Comparison of ENCODE assay signal across 7 mouse cellular contexts in genomic region chr10:75859786-75860470, GRCm38 (mm10). TPM values are rescaled to one million over a fixed set of nuclear protein-coding genes. Genes with fewer than 3 reads are reported as not detected.
DNase-seq lines count a peak whose midpoint lies in the region; ATAC-seq lines count a peak whose summit lies in the region.
"Not testable (repeated sequence)": the region's sequence is repeated elsewhere in the genome, so short reads cannot be mapped to it uniquely, and the experiment has no call there.

Gene Mif, minus strand, starts transcription at chr10:75860240.

- peak; percentile 94 for ATAC-seq in midbrain, embryonic 13.5 days

- DNase-seq in adrenal gland, adult 8-10 months: peak; percentile 83
- peak; percentile 96 for DNase-seq in embryo, embryonic 9.5 days (ENCODE audit: extremely low spot score)
- DNase-seq in gonadal fat pad, adult 2 months (ENCODE audit: low read depth): not testable (repeated sequence)
- peak; percentile 89 for DNase-seq in kidney, adult 11 months
- DNase-seq in limb, embryonic 10.5 days (ENCODE audit: low spot score): peak; percentile 95
- peak; percentile 91 for DNase-seq in spleen, adult 12 weeks (ENCODE audit: low spot score)

- peaks cover 32% of the 10 kb centered on the region for H3K36me3 ChIP-seq in limb, embryonic 10.5 days
- H3K36me3 ChIP-seq in midbrain, embryonic 13.5 days: peaks cover 17% of the 10 kb centered on the region

- peak within 1 kb of the TSS; percentile 99 for H3K27ac ChIP-seq in limb, embryonic 10.5 days
- H3K27ac ChIP-seq in midbrain, embryonic 13.5 days: peak within 1 kb of the TSS; percentile 94

- peak within 1 kb of the TSS; percentile 87 for H3K4me3 ChIP-seq in limb, embryonic 10.5 days
- H3K4me3 ChIP-seq in midbrain, embryonic 13.5 days (replicated peaks): peak within 1 kb of the TSS; percentile 74

- peak within 1 kb of the TSS; percentile 91 for H3K9ac ChIP-seq in midbrain, embryonic 13.5 days (replicated peaks)

- under 1% methylated on average over 46 of the region's 46 CpGs for WGBS in limb, embryonic 10.5 days
- WGBS in midbrain, embryonic 13.5 days: 2% methylated on average over 46 of the region's 46 CpGs

- not testable (repeated sequence) for H3K27me3 ChIP-seq in limb, embryonic 10.5 days (ENCODE audit: low read depth, poor library complexity, severe bottlenecking); midbrain, embryonic 13.5 days

- not testable (repeated sequence) for H3K9me3 ChIP-seq in limb, embryonic 10.5 days (replicated peaks); midbrain, embryonic 13.5 days

- peak within 1 kb of the TSS; percentile 79 for H3K4me2 ChIP-seq in midbrain, embryonic 13.5 days (replicated peaks)

- H3K4me1 ChIP-seq in limb, embryonic 10.5 days: peaks cover 25% of the 10 kb centered on the region
- peaks cover 34% of the 10 kb centered on the region for H3K4me1 ChIP-seq in midbrain, embryonic 13.5 days (replicated peaks)

RNA-seq across cellular contexts. Expression of gene Mif, which starts in this region (rescaled TPM):
- 100 to 1,000 TPM; 253 to 280 (median 275) TPM for total RNA-seq in adrenal gland, adult 8-10 months (2022)
- polyA plus RNA-seq in gonadal fat pad, adult 2 months (2012; rRNA removed): 670 and 829 TPM in 2 replicates
- polyA plus RNA-seq in limb, embryonic 10.5 days (2016; fragmentation: Nextera tagmentation; extraction: Ambion mirVana): 3,225 and 4,131 TPM in 2 replicates
- 1,337 and 1,364 TPM in 2 replicates for polyA plus RNA-seq in midbrain, embryonic 13.5 days (2015; fragmentation: Nextera tagmentation; extraction: Ambion mirVana)
